Mouse (Mus musculus) limb, embryonic 13.5 days (tissue): ENCODE measurements around the gene Zfp217. TPM values are rescaled to one million over a fixed set of nuclear protein-coding genes. Genes with fewer than 3 reads are reported as not detected.
A peak's percentile ranks its signal among the peaks of the same experiment; 100 is the strongest.

ENCODE experiments used
- ATAC-seq: fragments of 200-750 bp; cut with Nextera tagmentation; 2 replicates; pipeline ENCODE4 v1.8.0; 2017; ENCODE audit warnings: low read depth, moderate number of reproducible peaks, moderate TSS enrichment; ENCODE audit not compliant: low FRiP score
- H3K27ac ChIP-seq: fragments of 300-500 bp; sonication (generic); 2 replicates; pipeline ENCODE4 v1.5.1; 2015; ENCODE audit warnings: inconsistent platforms, mild to moderate bottlenecking, moderate library complexity
- H3K27me3 ChIP-seq: fragments of 300-500 bp; sonication (generic); 2 replicates; pipeline ENCODE4 v1.6.1; 2015; ENCODE audit warnings: mild to moderate bottlenecking, inconsistent platforms
- H3K36me3 ChIP-seq: fragments of 300-500 bp; sonication (generic); 2 replicates; pipeline ENCODE4 v1.6.1; 2015; ENCODE audit warnings: inconsistent platforms, mild to moderate bottlenecking, moderate library complexity
- H3K4me1 ChIP-seq: fragments of 300-500 bp; sonication (generic); 2 replicates; pipeline ENCODE4 v1.6.1; 2015; ENCODE audit warnings: inconsistent platforms
- H3K4me2 ChIP-seq: fragments of 300-500 bp; sonication (generic); replicated peaks from 2 replicates; pipeline ENCODE4 v1.6.1; 2015; ENCODE audit warnings: inconsistent platforms, mild to moderate bottlenecking, moderate library complexity
- H3K4me3 ChIP-seq: fragments of 300-500 bp; sonication (generic); 2 replicates; pipeline ENCODE4 v1.5.1; 2015; ENCODE audit warnings: moderate library complexity, mild to moderate bottlenecking, inconsistent platforms
- H3K9ac ChIP-seq: fragments of 300-500 bp; sonication (generic); 2 replicates; pipeline ENCODE4 v1.6.1; 2015; ENCODE audit warnings: mild to moderate bottlenecking, inconsistent platforms
- H3K9me3 ChIP-seq: fragments of 300-500 bp; sonication (generic); 2 replicates; pipeline ENCODE4 v1.6.1; 2016; ENCODE audit warnings: inconsistent platforms
- WGBS: fragments of 180-500 bp; shearing (Covaris S2); methylation state at CpG from one replicate; pipeline ENCODE4 v1.1.7; 2015; 5-methylcytosine and 5-hydroxymethylcytosine counted together
- polyA plus RNA-seq: library from polyadenylated mRNA; unstranded; fragments of >200 nt; fragmentation: Nextera tagmentation; extraction: Ambion mirVana; gene quantifications from 2 replicates; pipeline ENCODE4 v1.2.1, GENCODE M21; 2015

The Zfp217 gene
- polyA plus RNA-seq, 1 experiment from 2014 or later: 4.6 TPM

GRCm38 (mm10) chr2:170157280-170158200 lies 9.6 kb upstream of the Zfp217 start:
- Histone ChIP-seq H3K27ac (no peak overlapping the region), H3K36me3 (no peaks in the 10 kb centered on the region), H3K9me3 (no peaks in the 10 kb centered on the region), H3K9ac (no peak overlapping the region), H3K4me2 (no peak overlapping the region), H3K4me3 (no peak overlapping the region), H3K4me1 (peaks cover 24% of the 10 kb centered on the region), H3K27me3 (no peaks in the 10 kb centered on the region)
- no peak for ATAC-seq
- WGBS: 42% methylated on average over 11 of the region's 11 CpGs

- no peak overlapping the region for H3K27ac ChIP-seq
- no peaks in the 10 kb centered on the region for H3K36me3 ChIP-seq
- peak overlapping the region; percentile 66 for H3K4me2 ChIP-seq
- H3K27me3 ChIP-seq: no peaks in the 10 kb centered on the region
- H3K4me1 ChIP-seq: peaks cover 25% of the 10 kb centered on the region
- no peak for ATAC-seq
- H3K9me3 ChIP-seq: no peaks in the 10 kb centered on the region
- H3K4me3 ChIP-seq: peak overlapping the region; percentile 36
- 8% methylated on average over 18 of the region's 18 CpGs for WGBS
- H3K9ac ChIP-seq: no peak overlapping the region
Measured at GRCm38 (mm10) chr2:170155089-170155740, 7.3 kb upstream of the Zfp217 start.

- no peak for ATAC-seq
- Histone ChIP-seq H3K4me3 (peak overlapping the region; percentile 36), H3K9ac (no peak overlapping the region), H3K4me1 (peaks cover 25% of the 10 kb centered on the region), H3K36me3 (no peaks in the 10 kb centered on the region), H3K4me2 (peak overlapping the region; percentile 66), H3K9me3 (no peaks in the 10 kb centered on the region), H3K27ac (no peak overlapping the region), H3K27me3 (no peaks in the 10 kb centered on the region)
- 12% methylated on average over 5 of the region's 5 CpGs for WGBS
Measured at GRCm38 (mm10) chr2:170154738-170155088, 6.8 kb upstream of the Zfp217 start.

GRCm38 (mm10) chr2:170154301-170154721 lies 6.4 kb upstream of the Zfp217 start:
- Histone ChIP-seq H3K4me1 (peaks cover 25% of the 10 kb centered on the region), H3K4me3 (peak overlapping the region; percentile 42; the same call in 1 of the 2 replicates), H3K9ac (no peak overlapping the region), H3K27ac (no peak overlapping the region), H3K4me2 (peak overlapping the region; percentile 66), H3K36me3 (no peaks in the 10 kb centered on the region), H3K27me3 (no peaks in the 10 kb centered on the region), H3K9me3 (no peaks in the 10 kb centered on the region)
- 27% methylated on average over 6 of the region's 6 CpGs for WGBS
- ATAC-seq: no peak

GRCm38 (mm10) chr2:170153421-170154271 lies 5.7 kb upstream of the Zfp217 start:
- H3K27me3 ChIP-seq: no peaks in the 10 kb centered on the region
- no peaks in the 10 kb centered on the region for H3K9me3 ChIP-seq
- H3K9ac ChIP-seq: peak overlapping the region; percentile 50; the same call in 1 of the 2 replicates
- ATAC-seq: no peak
- no peak overlapping the region for H3K27ac ChIP-seq
- H3K4me1 ChIP-seq: peaks cover 25% of the 10 kb centered on the region
- peak overlapping the region; percentile 42 for H3K4me3 ChIP-seq
- H3K4me2 ChIP-seq: peak overlapping the region; percentile 66
- WGBS: 3% methylated on average over 37 of the region's 37 CpGs
- no peaks in the 10 kb centered on the region for H3K36me3 ChIP-seq

GRCm38 (mm10) chr2:170152856-170153255 lies 5.0 kb upstream of the Zfp217 start:
- no peak for ATAC-seq
- 0 out of 2 replicates have a peak overlapping the region, but pooled peaks have one; percentile 42 for H3K4me3 ChIP-seq
- 32% methylated on average over 7 of the region's 7 CpGs for WGBS

GRCm38 (mm10) chr2:170152036-170152686 lies 4.3 kb upstream of the Zfp217 start:
- H3K36me3 ChIP-seq: no peaks in the 10 kb centered on the region
- H3K4me1 ChIP-seq: peaks cover 25% of the 10 kb centered on the region
- H3K27ac ChIP-seq: no peak overlapping the region
- no peak for ATAC-seq
- no peak overlapping the region for H3K4me3 ChIP-seq
- H3K9me3 ChIP-seq: no peaks in the 10 kb centered on the region
- H3K27me3 ChIP-seq: no peaks in the 10 kb centered on the region
- H3K9ac ChIP-seq: no peak overlapping the region
- H3K4me2 ChIP-seq: no peak overlapping the region
- WGBS: 52% methylated on average over 5 of the region's 5 CpGs

More at GRCm38 (mm10) chr2:170152856-170153255, 5.0 kb upstream of the Zfp217 start:
- H3K27ac ChIP-seq: no peak overlapping the region
- no peak overlapping the region for H3K9ac ChIP-seq
- H3K9me3 ChIP-seq: no peaks in the 10 kb centered on the region
- peaks cover 25% of the 10 kb centered on the region for H3K4me1 ChIP-seq
- H3K4me2 ChIP-seq: peak overlapping the region; percentile 66; the same call in 1 of the 2 replicates
- H3K27me3 ChIP-seq: no peaks in the 10 kb centered on the region
- H3K36me3 ChIP-seq: no peaks in the 10 kb centered on the region

- H3K9me3 ChIP-seq: no peaks in the 10 kb centered on the region
- no peak for ATAC-seq
- WGBS: 85% methylated on average over 8 of the region's 8 CpGs
- H3K4me1 ChIP-seq: peaks cover 25% of the 10 kb centered on the region
- no peak overlapping the region for H3K9ac ChIP-seq
- no peaks in the 10 kb centered on the region for H3K36me3 ChIP-seq
- no peak overlapping the region for H3K4me3 ChIP-seq
- no peak overlapping the region for H3K27ac ChIP-seq
- no peak overlapping the region for H3K4me2 ChIP-seq
- no peaks in the 10 kb centered on the region for H3K27me3 ChIP-seq
Measured at GRCm38 (mm10) chr2:170151470-170151869, 3.6 kb upstream of the Zfp217 start.

- 71% methylated on average over 7 of the region's 7 CpGs for WGBS
- ATAC-seq: no peak
Measured at GRCm38 (mm10) chr2:170148828-170149227, 925 bp upstream of the Zfp217 start.

GRCm38 (mm10) chr2:170147170-170147569 lies 733 bp downstream of the Zfp217 start:
- Histone ChIP-seq H3K9me3 (no peaks in the 10 kb centered on the region), H3K4me1 (no peaks in the 10 kb centered on the region; the same call in 1 of the 2 replicates), H3K4me3 (no peak overlapping the region), H3K27me3 (no peaks in the 10 kb centered on the region), H3K36me3 (no peaks in the 10 kb centered on the region), H3K9ac (no peak overlapping the region), H3K27ac (no peak overlapping the region), H3K4me2 (no peak overlapping the region)
- ATAC-seq: no peak
- 64% methylated on average over 4 of the region's 4 CpGs for WGBS

More at GRCm38 (mm10) chr2:170148828-170149227, 925 bp upstream of the Zfp217 start:
- Histone ChIP-seq H3K27ac (no peak overlapping the region), H3K4me3 (no peak overlapping the region), H3K4me2 (no peak overlapping the region), H3K9ac (no peak overlapping the region), H3K9me3 (no peaks in the 10 kb centered on the region), H3K4me1 (peaks cover 14% of the 10 kb centered on the region), H3K36me3 (no peaks in the 10 kb centered on the region), H3K27me3 (no peaks in the 10 kb centered on the region)

- no peak overlapping the region for H3K4me2 ChIP-seq
- H3K27me3 ChIP-seq: no peaks in the 10 kb centered on the region
- no peaks in the 10 kb centered on the region; the same call in 1 of the 2 replicates for H3K4me1 ChIP-seq
- no peak overlapping the region for H3K4me3 ChIP-seq
- H3K9ac ChIP-seq: no peak overlapping the region
- no peak overlapping the region for H3K27ac ChIP-seq
- no peaks in the 10 kb centered on the region for H3K36me3 ChIP-seq
- no peaks in the 10 kb centered on the region for H3K9me3 ChIP-seq
- no peak for ATAC-seq
- WGBS: 76% methylated on average over 10 of the region's 10 CpGs
Measured at GRCm38 (mm10) chr2:170144343-170144742, 3.6 kb downstream of the Zfp217 start.
